Mouse (Mus musculus): ENCODE measurements around the gene Qsox2. TPM values are rescaled to one million over a fixed set of nuclear protein-coding genes. Genes with fewer than 3 reads are reported as not detected.

Gene Qsox2
- total and polyA plus RNA-seq, 2 experiments from 2014 or later: 7.5 to 8.5 TPM

- WGBS: under 1% methylated on average over 49 of the region's 51 CpGs
- ATAC-seq (ENCODE audit: insufficient read depth, low read depth): peak; percentile 47
These were observed 540 bp downstream of the Qsox2 start for GRCm38 (mm10) chr2:26236681-26237289.

GRCm38 (mm10) chr2:26234771-26235170 lies 2.6 kb downstream of the Qsox2 start:
- H3K9ac ChIP-seq (replicated peaks; ENCODE audit: low read depth, low read length): no peak overlapping the region
- 59% methylated on average over 2 of the region's 2 CpGs for WGBS

More at GRCm38 (mm10) chr2:26236681-26237289, 540 bp downstream of the Qsox2 start:
- Histone ChIP-seq H3K4me1 (ENCODE audit: control insufficient read depth, insufficient read depth) (peaks cover 22% of the 10 kb centered on the region), H3K27me3 (ENCODE audit: control insufficient read depth, insufficient read depth, low read length) (no peaks in the 10 kb centered on the region), H3K4me2 (ENCODE audit: low read depth, low read length) (peak overlapping the region; percentile 95), H3K9ac (replicated peaks; ENCODE audit: low read depth, low read length) (peak overlapping the region; percentile 76), H3K36me3 (replicated peaks; ENCODE audit: control insufficient read depth, insufficient read depth, low read length) (no peaks in the 10 kb centered on the region), H3K27ac (ENCODE audit: low read depth) (peak overlapping the region; percentile 70), H3K9me3 (replicated peaks; ENCODE audit: control insufficient read depth, low read length) (no peaks in the 10 kb centered on the region), H3K4me3 (ENCODE audit: low read depth, low read length) (peak overlapping the region; percentile 82)
- TF ChIP-seq EP300 (IDR thresholded peaks at IDR 0.05; ENCODE audit: low read depth): no peak
- no peak for TF ChIP-seq CTCF (IDR thresholded peaks at IDR 0.05; ENCODE audit: low read depth)
- peak; percentile 29 for DNase-seq (ENCODE audit: low spot score)

GRCm38 (mm10) chr2:26234253-26234652 lies 3.1 kb downstream of the Qsox2 start:
- ATAC-seq (ENCODE audit: insufficient read depth, low read depth) (no peak), DNase-seq (ENCODE audit: low spot score) (no peak)
- H3K27me3 ChIP-seq (ENCODE audit: control insufficient read depth, insufficient read depth, low read length): no peaks in the 10 kb centered on the region
- H3K4me3 ChIP-seq (ENCODE audit: low read depth, low read length): no peak overlapping the region
- H3K4me2 ChIP-seq (ENCODE audit: low read depth, low read length): no peak overlapping the region
- peaks cover 22% of the 10 kb centered on the region for H3K4me1 ChIP-seq (ENCODE audit: control insufficient read depth, insufficient read depth)
- H3K9ac ChIP-seq (replicated peaks; ENCODE audit: low read depth, low read length): no peak overlapping the region
- no peaks in the 10 kb centered on the region for H3K9me3 ChIP-seq (replicated peaks; ENCODE audit: control insufficient read depth, low read length)
- 29% methylated on average over 5 of the region's 5 CpGs for WGBS
- TF ChIP-seq CTCF (IDR thresholded peaks at IDR 0.05; ENCODE audit: low read depth) (no peak), EP300 (IDR thresholded peaks at IDR 0.05; ENCODE audit: low read depth) (no peak)
- peak overlapping the region; percentile 38; the same call in 1 of the 2 replicates for H3K27ac ChIP-seq (ENCODE audit: low read depth)
- H3K36me3 ChIP-seq (replicated peaks; ENCODE audit: control insufficient read depth, insufficient read depth, low read length): no peaks in the 10 kb centered on the region

More at GRCm38 (mm10) chr2:26234771-26235170, 2.6 kb downstream of the Qsox2 start:
- Histone ChIP-seq H3K27ac (ENCODE audit: low read depth) (no peak overlapping the region), H3K4me2 (ENCODE audit: low read depth, low read length) (no peak overlapping the region), H3K27me3 (ENCODE audit: control insufficient read depth, insufficient read depth, low read length) (no peaks in the 10 kb centered on the region), H3K4me1 (ENCODE audit: control insufficient read depth, insufficient read depth) (peaks cover 22% of the 10 kb centered on the region), H3K36me3 (replicated peaks; ENCODE audit: control insufficient read depth, insufficient read depth, low read length) (no peaks in the 10 kb centered on the region), H3K4me3 (ENCODE audit: low read depth, low read length) (no peak overlapping the region), H3K9me3 (replicated peaks; ENCODE audit: control insufficient read depth, low read length) (no peaks in the 10 kb centered on the region)
- ATAC-seq (ENCODE audit: insufficient read depth, low read depth): no peak
- no peak for DNase-seq (ENCODE audit: low spot score)
- TF ChIP-seq EP300 (IDR thresholded peaks at IDR 0.05; ENCODE audit: low read depth) (no peak), CTCF (IDR thresholded peaks at IDR 0.05; ENCODE audit: low read depth) (no peak)

GRCm38 (mm10) chr2:26231366-26231765 lies 6.0 kb downstream of the Qsox2 start:
- DNase-seq (ENCODE audit: low spot score): no peak
- H3K9ac ChIP-seq (replicated peaks; ENCODE audit: low read depth, low read length): no peak overlapping the region
- H3K9me3 ChIP-seq (replicated peaks; ENCODE audit: control insufficient read depth, low read length): no peaks in the 10 kb centered on the region
- whole genome bisulfite sequencing: 59% methylated on average over 3 of the region's 3 CpGs
- H3K4me3 ChIP-seq (ENCODE audit: low read depth, low read length): no peak overlapping the region
- no peaks in the 10 kb centered on the region for H3K27me3 ChIP-seq (ENCODE audit: control insufficient read depth, insufficient read depth, low read length)
- H3K4me2 ChIP-seq (ENCODE audit: low read depth, low read length): no peak overlapping the region
- no peak for ATAC-seq (ENCODE audit: insufficient read depth, low read depth)
- TF ChIP-seq CTCF (IDR thresholded peaks at IDR 0.05; ENCODE audit: low read depth): no peak
- no peak for TF ChIP-seq EP300 (IDR thresholded peaks at IDR 0.05; ENCODE audit: low read depth)
- H3K27ac ChIP-seq (ENCODE audit: low read depth): no peak overlapping the region
- H3K4me1 ChIP-seq (ENCODE audit: control insufficient read depth, insufficient read depth): peaks cover 17% of the 10 kb centered on the region
- 0 out of 2 replicates have a peak, but pooled peaks cover 3% of the 10 kb centered on the region for H3K36me3 ChIP-seq (replicated peaks; ENCODE audit: control insufficient read depth, insufficient read depth, low read length)

GRCm38 (mm10) chr2:26230253-26230652 lies 7.1 kb downstream of the Qsox2 start:
- Histone ChIP-seq H3K4me2 (ENCODE audit: low read depth, low read length) (no peak overlapping the region), H3K27me3 (ENCODE audit: control insufficient read depth, insufficient read depth, low read length) (no peaks in the 10 kb centered on the region), H3K36me3 (replicated peaks; ENCODE audit: control insufficient read depth, insufficient read depth, low read length) (peaks cover 3% of the 10 kb centered on the region; the same call in 1 of the 2 replicates), H3K9me3 (replicated peaks; ENCODE audit: control insufficient read depth, low read length) (no peaks in the 10 kb centered on the region), H3K4me1 (ENCODE audit: control insufficient read depth, insufficient read depth) (peaks cover 16% of the 10 kb centered on the region), H3K4me3 (ENCODE audit: low read depth, low read length) (no peak overlapping the region), H3K27ac (ENCODE audit: low read depth) (no peak overlapping the region), H3K9ac (replicated peaks; ENCODE audit: low read depth, low read length) (no peak overlapping the region)
- ATAC-seq (ENCODE audit: insufficient read depth, low read depth): no peak
- 65% methylated on average over 4 of the region's 4 CpGs for WGBS
- TF ChIP-seq EP300 (IDR thresholded peaks at IDR 0.05; ENCODE audit: low read depth) (no peak), CTCF (IDR thresholded peaks at IDR 0.05; ENCODE audit: low read depth) (no peak)
- DNase-seq (ENCODE audit: low spot score): no peak

GRCm38 (mm10) chr2:26227788-26228187 lies 9.5 kb downstream of the Qsox2 start:
- DNase-seq (ENCODE audit: low spot score) (peak; percentile 70), ATAC-seq (ENCODE audit: insufficient read depth, low read depth) (peak; percentile 72)
- peaks cover 15% of the 10 kb centered on the region for H3K36me3 ChIP-seq (replicated peaks; ENCODE audit: control insufficient read depth, insufficient read depth, low read length)
- H3K27ac ChIP-seq (ENCODE audit: low read depth): no peak overlapping the region
- WGBS: 55% methylated on average over 1 of the region's 1 CpGs
- no peaks in the 10 kb centered on the region for H3K4me1 ChIP-seq (ENCODE audit: control insufficient read depth, insufficient read depth)
- H3K9ac ChIP-seq (replicated peaks; ENCODE audit: low read depth, low read length): no peak overlapping the region
- peak; percentile 79 for TF ChIP-seq CTCF (IDR thresholded peaks at IDR 0.05; ENCODE audit: low read depth)
- no peak for TF ChIP-seq EP300 (IDR thresholded peaks at IDR 0.05; ENCODE audit: low read depth)
- no peaks in the 10 kb centered on the region for H3K27me3 ChIP-seq (ENCODE audit: control insufficient read depth, insufficient read depth, low read length)
- no peak overlapping the region for H3K4me3 ChIP-seq (ENCODE audit: low read depth, low read length)
- H3K4me2 ChIP-seq (ENCODE audit: low read depth, low read length): no peak overlapping the region
- H3K9me3 ChIP-seq (replicated peaks; ENCODE audit: control insufficient read depth, low read length): no peaks in the 10 kb centered on the region

Measured in heart, postnatal 0 days (tissue).